Mouse (Mus musculus) skeletal muscle tissue, adult 2 months (tissue): ENCODE measurements around the gene Prps2.
"Not testable (repeated sequence)": the region's sequence is repeated elsewhere in the genome, so short reads cannot be mapped to it uniquely, and the experiment has no call there.

ENCODE experiments used
- DNase-seq: peaks from one replicate; pipeline ENCODE4 v3.0.0-alpha.2; 2012; ENCODE audit warnings: low read depth, low spot score

The Prps2 gene

DNA sequence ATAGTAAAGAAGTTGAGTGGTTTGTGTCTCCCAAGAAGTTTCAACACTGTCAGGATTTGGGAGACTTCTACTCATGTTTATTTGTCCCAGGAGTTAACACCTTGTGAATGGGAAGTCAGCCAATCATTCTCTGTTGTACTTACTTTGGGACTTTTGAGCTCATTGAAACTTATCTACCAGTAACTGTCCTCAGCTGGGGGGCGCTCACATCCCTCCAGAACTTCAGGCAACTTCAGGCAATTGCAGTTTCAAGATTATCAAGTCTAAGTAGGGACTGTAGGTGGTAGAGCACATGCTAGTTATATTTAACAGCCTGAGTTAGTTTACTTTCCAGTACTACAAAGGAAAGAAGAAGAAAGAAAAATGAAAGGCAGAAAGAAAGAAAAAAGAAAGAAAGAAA is 58.8 kb downstream of the Prps2 start:
- no peak for DNase-seq

DNA sequence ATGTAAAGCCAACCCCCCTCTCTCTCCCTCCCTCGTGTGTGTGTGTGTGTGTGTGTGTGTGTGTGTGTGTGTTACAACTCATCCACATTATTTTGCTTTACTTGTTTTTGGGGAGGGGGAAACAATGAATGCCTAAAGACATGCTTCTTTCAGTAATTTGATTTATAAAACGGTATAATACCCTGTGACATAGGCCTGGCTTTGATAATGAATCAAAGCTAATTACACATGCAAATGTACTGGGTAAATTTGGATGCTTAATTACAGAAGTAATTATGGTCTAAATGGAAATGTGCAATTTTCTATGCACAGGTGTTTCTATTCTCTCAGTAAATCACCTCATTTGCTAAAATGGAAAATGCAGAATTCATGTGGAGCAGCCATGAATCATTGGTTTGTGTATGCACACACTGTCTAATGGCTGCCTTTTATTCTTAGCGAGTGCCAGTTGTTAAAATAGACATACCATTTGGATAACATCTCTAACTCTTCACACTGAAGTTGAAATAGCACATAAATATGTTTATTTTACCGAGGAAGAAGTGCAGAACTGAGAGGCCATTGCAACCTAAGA is 61.2 kb downstream of the Prps2 start:
- DNase-seq, result no peak

- peak; percentile 29 for DNase-seq
These were observed 63.6 kb downstream of the Prps2 start for GRCm38 (mm10) chrX:167318819-167319396.

- no peak for DNase-seq
These were observed 66.8 kb downstream of the Prps2 start for GRCm38 (mm10) chrX:167315766-167316165.

DNA sequence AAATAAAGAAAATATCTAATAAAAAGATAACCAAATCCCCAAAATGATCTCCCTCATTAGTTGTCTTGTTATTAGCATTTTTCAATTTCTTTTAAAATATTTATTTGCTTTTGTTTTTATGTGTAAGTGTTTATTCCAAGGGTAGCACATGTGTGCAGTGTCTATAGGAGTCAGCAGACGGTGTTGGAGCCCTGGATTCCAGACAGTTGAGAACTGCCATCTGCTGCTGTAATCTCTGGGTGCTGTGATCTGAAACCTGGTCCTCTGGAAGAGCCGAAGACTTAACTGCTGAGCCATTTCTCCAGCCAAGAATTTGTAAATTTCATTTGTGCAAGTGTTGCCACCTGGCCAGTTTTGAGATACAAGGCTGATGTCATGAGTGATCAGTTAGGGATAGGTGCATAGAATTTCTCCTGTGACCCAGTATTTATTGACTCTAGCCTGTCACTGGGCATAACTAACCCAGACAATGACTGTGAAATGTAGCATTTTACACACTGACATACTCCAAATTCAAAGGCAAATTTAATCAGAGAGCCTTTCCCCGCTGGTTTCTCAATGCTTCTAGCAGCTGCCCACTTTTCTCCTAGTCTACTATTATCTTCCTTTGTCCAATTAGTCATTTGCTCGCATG is 67.3 kb downstream of the Prps2 start:
- DNase-seq, result no peak

DNA sequence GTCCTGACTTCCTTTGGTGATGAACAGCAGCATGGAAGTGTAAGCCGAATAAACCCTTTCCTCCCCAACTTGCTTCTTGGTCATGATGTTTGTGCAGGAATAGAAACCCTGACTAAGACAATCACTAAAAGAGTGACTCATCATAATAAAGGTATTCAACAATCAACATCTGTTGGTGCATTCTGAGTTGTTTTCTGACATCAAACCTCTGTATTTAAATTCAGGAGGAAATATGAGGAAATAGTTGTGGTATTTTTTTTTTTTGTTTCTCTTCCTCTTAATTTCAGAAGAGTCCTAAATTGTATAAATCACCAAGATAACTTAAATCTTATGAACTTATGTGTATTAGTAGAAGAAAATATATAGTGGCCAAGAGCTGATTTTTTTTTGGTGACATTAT is 80.5 kb downstream of the Prps2 start:
- DNase-seq, result not testable (repeated sequence)
